Mouse (Mus musculus) megakaryocyte, embryonic 14.5 days (primary cell): ENCODE measurements around the gene Kcnh3.

Experiments used
- FLI1 ChIP-seq: IDR thresholded peaks from 2 replicates; pipeline ENCODE4 v1.6.1; 2012; ENCODE audit warnings: low read length, inconsistent platforms, mixed read lengths
- GATA1 ChIP-seq: IDR thresholded peaks from 3 replicates; pipeline ENCODE4 v1.6.1; 2012; ENCODE audit warnings: mixed read lengths, low read length, inconsistent platforms, borderline replicate concordance

- no peak for TF ChIP-seq GATA1
- TF ChIP-seq FLI1 = no peak
These were observed 65.9 kb downstream of the Kcnh3 start for GRCm38 (mm10) chr15:99290586-99290985.
